Mouse (Mus musculus) limb, embryonic 11.5 days (tissue): ENCODE data around the gene Il22ra1. TPM values are rescaled to one million over a fixed set of nuclear protein-coding genes. Genes with fewer than 3 reads are reported as not detected.

Experiments used
- polyA plus RNA-seq: library from polyadenylated mRNA; unstranded; fragments of >200 nt; fragmentation: Nextera tagmentation; extraction: Ambion mirVana; gene quantifications from 2 replicates; pipeline ENCODE4 v1.2.1, GENCODE M21; 2014

Il22ra1 gene
- polyA plus RNA-seq, 1 experiment from 2014 or later, result not detected

Other genes with a start within 250 kb of the Il22ra1 start
- gene Stpg1, start 233.4 kb upstream of the Il22ra1 start, polyA plus RNA-seq, result 0.13 TPM in 1 of 2 replicates, not detected in the other
- 2.1 and 2.6 TPM in 2 replicates for gene Nipal3, start 233.1 kb upstream of the Il22ra1 start, polyA plus RNA-seq
- gene Grhl3, start 154.5 kb upstream of the Il22ra1 start, polyA plus RNA-seq, result 8.3 and 11.0 TPM in 2 replicates
- 0.25 and 0.38 TPM in 2 replicates for gene Ifnlr1, start 41.9 kb upstream of the Il22ra1 start, polyA plus RNA-seq
- 0.05 and 0.10 TPM in 2 replicates for gene Myom3, start 31.5 kb downstream of the Il22ra1 start, polyA plus RNA-seq
- gene Srsf10, start 127.6 kb downstream of the Il22ra1 start, polyA plus RNA-seq, result 435 and 442 TPM in 2 replicates
- gene Pnrc2, start 145.7 kb downstream of the Il22ra1 start, polyA plus RNA-seq, result 232 and 234 TPM in 2 replicates
- 0.23 and 0.51 TPM in 2 replicates for gene Cnr2, start 167.2 kb downstream of the Il22ra1 start, polyA plus RNA-seq
- gene Fuca1, start 192.6 kb downstream of the Il22ra1 start, polyA plus RNA-seq, result 40.1 and 40.8 TPM in 2 replicates
- 76.4 and 79.7 TPM in 2 replicates for gene Hmgcl, start 218.3 kb downstream of the Il22ra1 start, polyA plus RNA-seq
- 28.7 and 28.8 TPM in 2 replicates for gene Gale, start 235.6 kb downstream of the Il22ra1 start, polyA plus RNA-seq
- 139 TPM in 2 replicates for gene Lypla2, start 244.5 kb downstream of the Il22ra1 start, polyA plus RNA-seq